Mouse (Mus musculus): ENCODE results near the gene Cyfip1.

GRCm38 (mm10) chr7:55856741-55857140 is 15.2 kb downstream of the Cyfip1 start:
- no peak for TF ChIP-seq CTCF (conservative IDR thresholded peaks at IDR 0.05; ENCODE audit: insufficient read depth, insufficient read length, low read depth, low read length)
- TF ChIP-seq POLR2A (IDR thresholded peaks at IDR 0.05; ENCODE audit: low read depth, low read length): no peak
